In genomic region chr11:59664818-59665217, GRCm38 (mm10) we compare ENCODE assay signal across 8 mouse cellular contexts. TPM values are rescaled to one million over a fixed set of nuclear protein-coding genes. Genes with fewer than 3 reads are reported as not detected.
A peak's percentile ranks its signal among the peaks of the same experiment; 100 is the strongest.
DNase-seq lines count a peak whose midpoint lies in the region; ATAC-seq and TF ChIP-seq lines count a peak whose summit lies in the region.
"Had no signal": no experiment of that assay in that cellular context is flagged by ENCODE, and none has a peak within 500 bp of the region (broad histone marks: within the 10 kb centered on the region; RNA-seq: fewer than 3 reads in every experiment).

No protein-coding gene starts in this region.

- intact Hi-C loops in heart, adult 2 months (cut with DNase I): loop anchor here (1.0 to 2.0 kb wide), 2 partner anchors 9 to 68 kb away; no protein-coding TSS in a partner anchor

- H3K4me1 ChIP-seq in cortical plate, adult 2 months (ENCODE audit: control insufficient read depth, insufficient read depth, low read length): peaks cover 7% of the 10 kb centered on the region; the same call in 1 of the 2 replicates
- peaks cover 15% of the 10 kb centered on the region for H3K4me1 ChIP-seq in heart, adult 2 months (ENCODE audit: control insufficient read depth, insufficient read depth, low read length)
- H3K4me1 ChIP-seq in limb, embryonic 12.5 days (replicated peaks): peaks cover 36% of the 10 kb centered on the region
- H3K4me1 ChIP-seq in midbrain, postnatal 0 days (ENCODE audit: insufficient read depth, low read length): peaks cover 14% of the 10 kb centered on the region

- peak overlapping the region; percentile 89 for H3K4me2 ChIP-seq in limb, embryonic 12.5 days
- peak overlapping the region; percentile 85 for H3K4me2 ChIP-seq in midbrain, postnatal 0 days (ENCODE audit: low read depth, low read length, poor library complexity, severe bottlenecking)

- H3K79me2 ChIP-seq in heart, adult 2 months (replicated peaks; ENCODE audit: control insufficient read depth, insufficient read depth, low read length): peaks cover 5% of the 10 kb centered on the region; the same call in 1 of the 2 replicates

- H3K4me3 ChIP-seq in cortical plate, adult 2 months (ENCODE audit: insufficient read depth, low read length): no peak overlapping the region; the same call in 1 of the 2 replicates
- peak overlapping the region; percentile 50 for H3K4me3 ChIP-seq in heart, adult 2 months
- H3K4me3 ChIP-seq in limb, embryonic 12.5 days (replicated peaks): no peak overlapping the region; the same call in 1 of the 2 replicates
- no peak overlapping the region for H3K4me3 ChIP-seq in midbrain, postnatal 0 days (ENCODE audit: low read depth, low read length)

- no peaks in the 10 kb centered on the region for H3K9me3 ChIP-seq in limb, embryonic 12.5 days
- H3K9me3 ChIP-seq in midbrain, postnatal 0 days (ENCODE audit: low read length): no peaks in the 10 kb centered on the region

- H3K36me3 ChIP-seq in heart, adult 2 months (ENCODE audit: control insufficient read depth, insufficient read depth, low read length): peaks cover 42% of the 10 kb centered on the region
- H3K36me3 ChIP-seq in limb, embryonic 12.5 days: no peaks in the 10 kb centered on the region
- H3K36me3 ChIP-seq in midbrain, postnatal 0 days (ENCODE audit: insufficient read depth, low read length): no peaks in the 10 kb centered on the region

- H3K9ac ChIP-seq in heart, adult 2 months (ENCODE audit: low read depth, low read length): peak overlapping the region; percentile 26
- H3K9ac ChIP-seq in limb, embryonic 12.5 days (replicated peaks): no peak overlapping the region
- H3K9ac ChIP-seq in midbrain, postnatal 0 days (replicated peaks; ENCODE audit: low read length, poor library complexity, severe bottlenecking): no peak overlapping the region

- no peaks in the 10 kb centered on the region for H3K27me3 ChIP-seq in heart, adult 2 months (ENCODE audit: control insufficient read depth, insufficient read depth, low read length)
- H3K27me3 ChIP-seq in limb, embryonic 12.5 days: no peaks in the 10 kb centered on the region; the same call in 1 of the 2 replicates
- no peaks in the 10 kb centered on the region for H3K27me3 ChIP-seq in midbrain, postnatal 0 days (ENCODE audit: insufficient read depth, low read length)

- TF ChIP-seq CTCF in cortical plate, adult 2 months (IDR thresholded peaks at IDR 0.05; ENCODE audit: extremely low read depth, insufficient read depth, low read length): no peak
- TF ChIP-seq CTCF in heart, adult 2 months (IDR thresholded peaks at IDR 0.05): no peak
- TF ChIP-seq CTCF in midbrain, postnatal 0 days (IDR thresholded peaks at IDR 0.05): no peak

- TF ChIP-seq EP300 in heart, adult 2 months (IDR thresholded peaks at IDR 0.05; ENCODE audit: insufficient read depth, low read depth, low read length): peak; percentile 63

- DNase-seq in adrenal gland, postnatal 25 days: peak; percentile 38
- DNase-seq in heart, adult 2 months: peak; percentile 76 to 82
- DNase-seq in kidney, adult 11 months: peak; percentile 64
- peak; percentile 53 for DNase-seq in midbrain, postnatal 0 days (ENCODE audit: low spot score)
- no peak for DNase-seq in ovary, postnatal 10 days (ENCODE audit: low spot score)

- TF ChIP-seq POLR2A in cortical plate, adult 2 months (IDR thresholded peaks at IDR 0.05; ENCODE audit: extremely low read depth, insufficient read depth, low read length): peak; percentile 65
- TF ChIP-seq POLR2A in heart, adult 2 months (IDR thresholded peaks at IDR 0.05; ENCODE audit: insufficient read depth, low read depth, low read length): peak; percentile 92

- no peak overlapping the region; the same call in 1 of the 2 replicates for H3K27ac ChIP-seq in cortical plate, adult 2 months (ENCODE audit: insufficient read depth, low read length)
- H3K27ac ChIP-seq in heart, adult 2 months: peak overlapping the region; percentile 93
- H3K27ac ChIP-seq in limb, embryonic 12.5 days: peak overlapping the region; percentile 8; the same call in 1 of the 2 replicates
- no peak overlapping the region for H3K27ac ChIP-seq in midbrain, postnatal 0 days (ENCODE audit: low read depth, low read length)
- H3K27ac ChIP-seq: macrophage had no signal

- WGBS in heart, adult 2 months: 0% methylated on average over 3 of the region's 3 CpGs
- WGBS in limb, embryonic 12.5 days: 15% methylated on average over 3 of the region's 3 CpGs
- 25% methylated on average over 3 of the region's 3 CpGs for WGBS in midbrain, postnatal 0 days

- ATAC-seq in limb, embryonic 12.5 days (ENCODE audit: insufficient number of reproducible peaks, insufficient read depth, low FRiP score, low TSS enrichment, low read depth): no peak
- no peak for ATAC-seq in midbrain, postnatal 0 days (ENCODE audit: low FRiP score)

RNA-seq across cellular contexts. Expression of gene Mprip, which starts 3.7 kb away (rescaled TPM):
- 224 and 228 TPM in 2 replicates for total RNA-seq in adrenal gland, postnatal 25 days (2021)
- polyA plus RNA-seq in cortical plate, adult 2 months (2012; rRNA removed): 126 and 128 TPM in 2 replicates
- 100 to 1,000 TPM; 132 to 142 TPM for total RNA-seq in heart, adult 2 months (2021)
- 77.1 and 81.6 TPM in 2 replicates for polyA plus RNA-seq in heart, adult 2 months (2012; rRNA removed)
- 66.6 and 97.2 TPM in 2 replicates for polyA plus RNA-seq in limb, embryonic 12.5 days (2016; fragmentation: Nextera tagmentation; extraction: Ambion mirVana)
- 157 and 172 TPM in 2 replicates for total RNA-seq in midbrain, postnatal 0 days (2014; rRNA removed)
- 49.3 and 53.3 TPM in 2 replicates for polyA plus RNA-seq in midbrain, postnatal 0 days (2015; fragmentation: Nextera tagmentation; extraction: Ambion mirVana)

Comparison
In these comparisons a context has a peak if more than half of its experiments do, and no peak if none do; other contexts are left out.
1. H3K27ac ChIP-seq: peak in heart, adult 2 months (single experiment) and limb, embryonic 12.5 days (single experiment); none in cortical plate, adult 2 months (single experiment) and midbrain, postnatal 0 days (single experiment).